Mouse (Mus musculus): ENCODE results near the gene Bloc1s6. TPM values are rescaled to one million over a fixed set of nuclear protein-coding genes. Genes with fewer than 3 reads are reported as not detected.

The Bloc1s6 gene
- polyA plus RNA-seq, 1 experiment, result not detected

DNA sequence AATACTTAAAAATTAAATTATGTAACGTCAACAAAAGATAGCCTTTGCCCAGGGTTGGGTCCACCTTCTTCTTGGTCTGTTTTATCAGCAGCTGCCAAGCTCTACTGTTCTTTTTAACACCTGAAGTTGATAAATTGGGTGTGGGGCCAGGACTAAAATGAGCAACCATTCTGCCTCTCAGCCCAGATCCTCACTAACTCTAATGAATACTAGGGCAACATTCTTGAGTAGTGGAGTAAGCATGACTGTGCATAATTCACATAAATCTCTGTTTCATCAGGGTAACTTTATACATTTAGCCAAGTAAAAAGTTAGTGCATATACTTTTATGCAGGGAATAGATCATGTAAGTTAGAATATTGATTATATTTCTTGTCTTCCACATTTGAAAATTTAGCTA lies 37.2 kb downstream of the Bloc1s6 start:
- H3K4me1 ChIP-seq (ENCODE audit: control insufficient read depth, insufficient read depth, low read length), result no peaks in the 10 kb centered on the region
- H3K27ac ChIP-seq (ENCODE audit: insufficient read depth, low read depth, low read length), result no peak overlapping the region
- no peak overlapping the region for H3K4me3 ChIP-seq (ENCODE audit: insufficient read depth, low read depth, low read length)
- TF ChIP-seq CTCF (IDR thresholded peaks at IDR 0.05; ENCODE audit: insufficient read depth, low read depth, low read length) (no peak), POLR2A (IDR thresholded peaks at IDR 0.05; ENCODE audit: insufficient read depth, low read depth, low read length) (no peak)
- WGBS, result 86% methylated on average over 1 of the region's 1 CpGs

DNA sequence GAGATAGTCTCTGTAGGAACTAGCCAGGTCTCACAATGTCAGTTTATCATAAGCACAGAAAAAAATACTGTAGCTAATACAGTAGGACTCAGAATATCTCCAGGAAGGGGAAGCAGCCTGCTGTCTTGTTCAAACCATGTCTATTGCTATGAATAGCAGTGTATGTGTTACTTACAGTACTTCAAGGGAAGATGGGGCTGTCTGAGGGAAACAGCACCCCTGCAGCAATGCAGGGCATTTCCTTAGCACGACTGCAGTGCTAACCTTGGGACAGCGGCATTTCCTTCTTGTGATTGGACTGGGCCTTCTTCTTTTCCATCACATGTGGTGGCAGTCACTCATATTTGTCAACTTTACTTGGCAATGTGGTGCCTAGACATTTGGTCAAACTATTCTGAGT lies 38.5 kb downstream of the Bloc1s6 start:
- WGBS, result 86% methylated on average over 2 of the region's 2 CpGs

DNA sequence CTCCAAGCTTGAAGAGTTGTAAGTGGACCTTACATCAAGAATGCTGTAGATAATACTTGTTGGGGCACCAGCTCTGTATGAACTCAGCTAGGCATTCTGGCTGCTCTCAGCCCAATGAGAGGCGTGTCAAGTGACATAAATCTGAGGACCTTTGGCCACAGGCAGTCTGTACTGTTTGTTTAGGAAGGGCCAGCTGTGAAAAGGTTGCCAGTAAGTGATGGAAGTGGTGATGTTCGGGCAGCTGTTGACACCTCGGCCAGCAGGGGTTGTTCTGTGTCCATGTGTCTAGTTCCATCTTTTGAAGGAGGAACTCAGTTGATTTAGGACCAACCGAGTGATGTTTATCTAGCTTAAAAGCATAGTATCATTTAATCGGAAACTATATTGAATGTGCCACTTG lies 41.7 kb downstream of the Bloc1s6 start:
- H3K27ac ChIP-seq (ENCODE audit: insufficient read depth, low read depth, low read length), result no peak overlapping the region
- no peak overlapping the region for H3K4me3 ChIP-seq (ENCODE audit: insufficient read depth, low read depth, low read length)
- H3K4me1 ChIP-seq (ENCODE audit: control insufficient read depth, insufficient read depth, low read length), result no peaks in the 10 kb centered on the region
- TF ChIP-seq CTCF (IDR thresholded peaks at IDR 0.05; ENCODE audit: insufficient read depth, low read depth, low read length) (no peak), POLR2A (IDR thresholded peaks at IDR 0.05; ENCODE audit: insufficient read depth, low read depth, low read length) (no peak)
- 86% methylated on average over 5 of the region's 5 CpGs for WGBS

More for the DNA sequence above, 38.5 kb downstream of the Bloc1s6 start:
- Histone ChIP-seq H3K4me1 (ENCODE audit: control insufficient read depth, insufficient read depth, low read length) (no peaks in the 10 kb centered on the region), H3K4me3 (ENCODE audit: insufficient read depth, low read depth, low read length) (no peak overlapping the region), H3K27ac (ENCODE audit: insufficient read depth, low read depth, low read length) (no peak overlapping the region)
- TF ChIP-seq POLR2A (IDR thresholded peaks at IDR 0.05; ENCODE audit: insufficient read depth, low read depth, low read length), result no peak
- TF ChIP-seq CTCF (IDR thresholded peaks at IDR 0.05; ENCODE audit: insufficient read depth, low read depth, low read length), result no peak

DNA sequence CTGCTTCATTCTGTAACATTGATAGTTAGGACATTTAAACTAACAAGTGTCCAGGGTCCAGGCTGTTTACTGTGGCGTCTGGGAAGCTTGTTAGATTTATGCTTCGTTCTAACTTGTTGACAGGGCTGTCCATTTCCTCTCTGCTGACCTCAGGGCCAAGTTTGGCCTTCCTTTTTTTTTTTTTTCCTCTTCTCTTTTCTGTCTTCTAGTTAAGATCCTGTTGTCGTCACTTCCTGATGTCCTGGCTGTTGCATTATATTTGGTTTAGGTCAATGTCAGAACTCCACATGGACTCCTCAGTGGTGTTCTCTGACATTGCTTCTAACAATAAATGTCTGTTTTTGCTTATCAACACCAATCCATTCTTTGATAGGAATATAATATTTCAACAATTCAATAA lies 42.1 kb downstream of the Bloc1s6 start:
- H3K4me3 ChIP-seq (ENCODE audit: insufficient read depth, low read depth, low read length), result no peak overlapping the region
- H3K4me1 ChIP-seq (ENCODE audit: control insufficient read depth, insufficient read depth, low read length), result no peaks in the 10 kb centered on the region
- 81% methylated on average over 3 of the region's 3 CpGs for WGBS
- TF ChIP-seq POLR2A (IDR thresholded peaks at IDR 0.05; ENCODE audit: insufficient read depth, low read depth, low read length), result no peak
- no peak for TF ChIP-seq CTCF (IDR thresholded peaks at IDR 0.05; ENCODE audit: insufficient read depth, low read depth, low read length)
- no peak overlapping the region for H3K27ac ChIP-seq (ENCODE audit: insufficient read depth, low read depth, low read length)

DNA sequence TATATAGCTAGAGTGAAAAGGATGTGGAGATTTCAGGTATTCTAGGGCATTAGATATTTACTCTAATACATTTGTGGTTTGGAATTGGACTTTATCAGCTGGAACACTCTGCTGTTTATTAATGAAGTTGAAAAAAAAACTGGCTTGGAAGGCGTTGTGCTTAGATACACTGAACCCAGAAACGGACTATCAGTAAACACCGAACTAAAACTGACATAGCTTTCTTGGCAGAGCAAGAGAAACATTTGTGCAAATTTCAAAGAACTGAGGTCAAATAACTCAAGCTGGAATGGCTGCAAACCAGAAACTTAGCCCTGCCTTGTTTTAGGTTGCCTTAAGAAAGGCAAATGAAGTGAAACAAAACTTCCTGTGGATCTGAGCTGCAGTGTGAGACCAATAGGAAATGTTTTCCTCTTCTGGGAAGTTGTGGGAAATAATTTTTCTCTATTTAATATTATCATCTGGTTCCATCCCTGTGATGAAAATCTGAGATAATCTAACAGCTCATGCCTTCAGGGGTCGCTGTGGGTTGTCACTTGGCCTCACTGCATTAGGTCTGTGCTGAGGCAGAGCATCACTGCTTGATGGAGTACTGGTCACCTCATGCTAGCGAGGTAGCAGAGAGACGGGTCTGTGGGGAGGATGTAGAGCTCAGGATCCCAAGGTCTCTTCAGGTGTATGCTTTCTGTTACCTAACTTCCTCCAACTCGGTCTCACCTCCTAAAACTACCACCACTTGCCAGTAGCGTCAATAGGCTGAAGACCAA lies 43.5 kb downstream of the Bloc1s6 start:
- TF ChIP-seq POLR2A (IDR thresholded peaks at IDR 0.05; ENCODE audit: insufficient read depth, low read depth, low read length), result no peak
- TF ChIP-seq CTCF (IDR thresholded peaks at IDR 0.05; ENCODE audit: insufficient read depth, low read depth, low read length), result no peak
- Histone ChIP-seq H3K4me1 (ENCODE audit: control insufficient read depth, insufficient read depth, low read length) (no peaks in the 10 kb centered on the region), H3K4me3 (ENCODE audit: insufficient read depth, low read depth, low read length) (no peak overlapping the region), H3K27ac (ENCODE audit: insufficient read depth, low read depth, low read length) (no peak overlapping the region)
- WGBS, result 61% methylated on average over 8 of the region's 8 CpGs

DNA sequence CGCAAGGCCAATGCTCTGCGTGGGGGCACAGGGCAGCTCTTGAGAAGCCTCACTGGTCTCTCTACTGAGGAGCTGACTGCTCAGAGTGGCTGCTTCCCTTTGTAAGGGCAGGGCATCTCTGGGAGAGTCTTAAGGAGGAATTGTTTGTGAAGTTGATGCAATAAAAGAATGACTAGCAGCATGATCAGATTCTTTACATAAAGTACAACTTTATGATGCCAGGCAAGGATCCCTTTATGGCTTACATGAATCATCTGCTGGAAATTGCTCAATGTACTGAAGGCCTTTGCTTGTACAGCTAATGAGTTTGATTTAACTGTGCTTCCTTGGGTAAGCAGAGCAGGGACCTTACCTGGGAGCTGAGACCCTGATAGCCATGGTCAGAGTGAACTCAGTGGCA lies 45.4 kb downstream of the Bloc1s6 start:
- 92% methylated on average over 2 of the region's 2 CpGs for WGBS
- no peak for TF ChIP-seq POLR2A (IDR thresholded peaks at IDR 0.05; ENCODE audit: insufficient read depth, low read depth, low read length)
- no peak for TF ChIP-seq CTCF (IDR thresholded peaks at IDR 0.05; ENCODE audit: insufficient read depth, low read depth, low read length)

DNA sequence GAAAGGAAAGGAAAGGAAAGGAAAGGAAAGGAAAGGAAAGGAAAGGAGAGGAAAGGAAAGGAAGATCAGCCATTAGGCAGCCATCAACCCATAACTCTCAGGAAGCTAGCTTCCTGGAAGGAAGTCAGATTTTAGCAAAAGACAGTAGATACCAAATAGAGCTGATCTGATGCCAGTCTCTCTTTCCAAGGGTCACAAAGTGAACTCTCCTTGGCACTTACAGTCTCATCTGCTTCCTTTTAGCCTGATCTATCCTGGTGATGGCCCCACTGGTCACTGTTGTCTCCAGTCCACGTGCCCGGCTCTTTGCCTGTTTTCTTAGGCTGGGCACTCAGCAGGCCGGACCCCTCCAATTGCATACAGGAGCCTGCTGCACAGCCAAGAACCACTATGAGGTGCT lies 46.4 kb downstream of the Bloc1s6 start:
- Histone ChIP-seq H3K4me1 (ENCODE audit: control insufficient read depth, insufficient read depth, low read length) (no peaks in the 10 kb centered on the region), H3K27ac (ENCODE audit: insufficient read depth, low read depth, low read length) (no peak overlapping the region), H3K4me3 (ENCODE audit: insufficient read depth, low read depth, low read length) (no peak overlapping the region)
- 89% methylated on average over 3 of the region's 3 CpGs for WGBS
- TF ChIP-seq CTCF (IDR thresholded peaks at IDR 0.05; ENCODE audit: insufficient read depth, low read depth, low read length) (no peak), POLR2A (IDR thresholded peaks at IDR 0.05; ENCODE audit: insufficient read depth, low read depth, low read length) (no peak)

More for the DNA sequence above, 45.4 kb downstream of the Bloc1s6 start:
- H3K27ac ChIP-seq (ENCODE audit: insufficient read depth, low read depth, low read length), result no peak overlapping the region
- no peaks in the 10 kb centered on the region for H3K4me1 ChIP-seq (ENCODE audit: control insufficient read depth, insufficient read depth, low read length)
- no peak overlapping the region for H3K4me3 ChIP-seq (ENCODE audit: insufficient read depth, low read depth, low read length)

DNA sequence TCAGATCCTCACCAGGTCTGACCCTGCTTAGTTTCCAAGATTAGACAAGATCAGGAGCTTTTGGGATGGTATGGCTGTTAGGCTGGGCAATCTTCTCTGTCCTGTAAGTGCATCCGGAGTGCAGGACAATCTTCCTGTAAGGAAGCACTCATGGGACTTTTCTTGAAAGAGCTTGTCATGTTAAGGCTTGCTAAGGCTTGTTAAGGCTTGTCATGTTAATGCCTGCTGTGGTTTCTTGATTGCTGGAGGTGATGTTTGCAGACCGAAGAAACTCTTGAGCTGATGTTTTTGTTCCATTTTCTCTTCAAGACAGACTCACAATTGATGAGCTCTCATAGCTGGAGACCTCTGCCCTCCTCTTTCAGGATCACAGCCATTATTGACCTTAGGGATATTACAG lies 47.9 kb downstream of the Bloc1s6 start:
- WGBS, result 92% methylated on average over 2 of the region's 2 CpGs
- Histone ChIP-seq H3K4me1 (ENCODE audit: control insufficient read depth, insufficient read depth, low read length) (no peaks in the 10 kb centered on the region), H3K27ac (ENCODE audit: insufficient read depth, low read depth, low read length) (no peak overlapping the region), H3K4me3 (ENCODE audit: insufficient read depth, low read depth, low read length) (no peak overlapping the region)
- TF ChIP-seq CTCF (IDR thresholded peaks at IDR 0.05; ENCODE audit: insufficient read depth, low read depth, low read length), result no peak
- no peak for TF ChIP-seq POLR2A (IDR thresholded peaks at IDR 0.05; ENCODE audit: insufficient read depth, low read depth, low read length)

DNA sequence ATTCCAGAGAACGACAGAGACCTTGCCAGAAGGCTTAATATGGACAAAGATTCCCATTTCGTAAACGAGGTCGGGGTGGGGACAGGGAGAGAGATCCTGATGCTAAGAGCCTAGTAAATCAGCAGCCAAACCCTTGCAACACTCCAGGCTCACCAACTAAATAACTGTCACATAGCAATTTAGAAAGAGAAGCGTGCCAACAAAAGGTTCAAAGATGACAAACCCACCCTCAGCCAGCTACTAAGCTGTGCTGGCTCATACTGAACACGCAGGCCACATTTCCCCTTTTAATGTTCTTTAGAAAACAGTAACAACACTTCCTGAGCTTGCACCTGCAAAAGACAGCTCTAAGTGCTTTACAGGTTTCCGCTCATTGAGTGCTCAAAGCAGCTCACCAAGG lies 51.0 kb downstream of the Bloc1s6 start:
- TF ChIP-seq CTCF (IDR thresholded peaks at IDR 0.05; ENCODE audit: insufficient read depth, low read depth, low read length), result no peak
- TF ChIP-seq POLR2A (IDR thresholded peaks at IDR 0.05; ENCODE audit: insufficient read depth, low read depth, low read length), result no peak
- H3K4me3 ChIP-seq (ENCODE audit: insufficient read depth, low read depth, low read length), result no peak overlapping the region
- no peaks in the 10 kb centered on the region for H3K4me1 ChIP-seq (ENCODE audit: control insufficient read depth, insufficient read depth, low read length)
- H3K27ac ChIP-seq (ENCODE audit: insufficient read depth, low read depth, low read length), result no peak overlapping the region
- WGBS, result 46% methylated on average over 7 of the region's 7 CpGs
